Mouse (Mus musculus): ENCODE data around the gene Ddx59. TPM values are rescaled to one million over a fixed set of nuclear protein-coding genes. Genes with fewer than 3 reads are reported as not detected.

The Ddx59 gene
- polyA plus RNA-seq, 1 experiment from 2014 or later, result 17.0 TPM

GRCm38 (mm10) chr1:136457403-136457802 lies 42.3 kb downstream of the Ddx59 start:
- DNase-seq (ENCODE audit: low spot score) (no peak), ATAC-seq (no peak)
- 65% methylated on average over 4 of the region's 4 CpGs for WGBS
- H3K36me3 ChIP-seq (ENCODE audit: control insufficient read depth, insufficient read depth, low read length), result no peaks in the 10 kb centered on the region
- H3K9me3 ChIP-seq (replicated peaks; ENCODE audit: control insufficient read depth, low read length), result no peaks in the 10 kb centered on the region
- H3K4me2 ChIP-seq (ENCODE audit: low read length), result no peak overlapping the region
- no peaks in the 10 kb centered on the region for H3K4me1 ChIP-seq (ENCODE audit: control insufficient read depth, insufficient read depth, low read length)
- H3K27me3 ChIP-seq (replicated peaks; ENCODE audit: control insufficient read depth, insufficient read depth, low read length), result no peaks in the 10 kb centered on the region
- no peak overlapping the region for H3K9ac ChIP-seq (ENCODE audit: low read length)
- no peak overlapping the region for H3K27ac ChIP-seq (ENCODE audit: low read depth, low read length)
- no peak overlapping the region for H3K4me3 ChIP-seq (ENCODE audit: low read depth, low read length)

GRCm38 (mm10) chr1:136458691-136459245 lies 43.7 kb downstream of the Ddx59 start:
- DNase-seq (ENCODE audit: low spot score), result peak; percentile 86
- Histone ChIP-seq H3K27ac (ENCODE audit: low read depth, low read length) (no peak overlapping the region), H3K27me3 (replicated peaks; ENCODE audit: control insufficient read depth, insufficient read depth, low read length) (no peaks in the 10 kb centered on the region), H3K9ac (ENCODE audit: low read length) (no peak overlapping the region), H3K4me3 (ENCODE audit: low read depth, low read length) (no peak overlapping the region), H3K9me3 (replicated peaks; ENCODE audit: control insufficient read depth, low read length) (no peaks in the 10 kb centered on the region), H3K36me3 (ENCODE audit: control insufficient read depth, insufficient read depth, low read length) (no peaks in the 10 kb centered on the region), H3K4me1 (ENCODE audit: control insufficient read depth, insufficient read depth, low read length) (no peaks in the 10 kb centered on the region), H3K4me2 (ENCODE audit: low read length) (no peak overlapping the region)
- peak; percentile 34 for ATAC-seq
- WGBS, result 18% methylated on average over 9 of the region's 9 CpGs

- no peak overlapping the region for H3K27ac ChIP-seq (ENCODE audit: low read depth, low read length)
- H3K4me1 ChIP-seq (ENCODE audit: control insufficient read depth, insufficient read depth, low read length), result peaks cover 7% of the 10 kb centered on the region
- DNase-seq (ENCODE audit: low spot score), result no peak
- no peak overlapping the region for H3K4me3 ChIP-seq (ENCODE audit: low read depth, low read length)
- no peak overlapping the region for H3K9ac ChIP-seq (ENCODE audit: low read length)
- ATAC-seq, result no peak
- H3K36me3 ChIP-seq (ENCODE audit: control insufficient read depth, insufficient read depth, low read length), result no peaks in the 10 kb centered on the region
- H3K4me2 ChIP-seq (ENCODE audit: low read length), result no peak overlapping the region
- no peaks in the 10 kb centered on the region for H3K9me3 ChIP-seq (replicated peaks; ENCODE audit: control insufficient read depth, low read length)
- H3K27me3 ChIP-seq (replicated peaks; ENCODE audit: control insufficient read depth, insufficient read depth, low read length), result no peaks in the 10 kb centered on the region
- WGBS, result 58% methylated on average over 10 of the region's 10 CpGs
Observed at GRCm38 (mm10) chr1:136462443-136462842, 47.4 kb downstream of the Ddx59 start.

GRCm38 (mm10) chr1:136465168-136465567 lies 50.1 kb downstream of the Ddx59 start:
- H3K36me3 ChIP-seq (ENCODE audit: control insufficient read depth, insufficient read depth, low read length), result 0 out of 2 replicates have a peak, but pooled peaks cover 10% of the 10 kb centered on the region
- H3K4me2 ChIP-seq (ENCODE audit: low read length), result no peak overlapping the region
- no peak for DNase-seq (ENCODE audit: low spot score)
- no peaks in the 10 kb centered on the region for H3K27me3 ChIP-seq (replicated peaks; ENCODE audit: control insufficient read depth, insufficient read depth, low read length)
- no peak overlapping the region for H3K9ac ChIP-seq (ENCODE audit: low read length)
- no peak overlapping the region for H3K27ac ChIP-seq (ENCODE audit: low read depth, low read length)
- no peak overlapping the region for H3K4me3 ChIP-seq (ENCODE audit: low read depth, low read length)
- peaks cover 7% of the 10 kb centered on the region for H3K4me1 ChIP-seq (ENCODE audit: control insufficient read depth, insufficient read depth, low read length)
- ATAC-seq, result no peak
- H3K9me3 ChIP-seq (replicated peaks; ENCODE audit: control insufficient read depth, low read length), result no peaks in the 10 kb centered on the region

GRCm38 (mm10) chr1:136466143-136466811 lies 51.2 kb downstream of the Ddx59 start, which contains the start of gene Kif14:
Gene Kif14 (plus strand): TSS chr1:136466343.
- Histone ChIP-seq H3K4me1 (ENCODE audit: control insufficient read depth, insufficient read depth, low read length) (peaks cover 7% of the 10 kb centered on the region), H3K9ac (ENCODE audit: low read length) (peak within 1 kb of the TSS; percentile 61), H3K9me3 (replicated peaks; ENCODE audit: control insufficient read depth, low read length) (no peaks in the 10 kb centered on the region), H3K4me2 (ENCODE audit: low read length) (peak within 1 kb of the TSS; percentile 84), H3K27me3 (replicated peaks; ENCODE audit: control insufficient read depth, insufficient read depth, low read length) (no peaks in the 10 kb centered on the region), H3K4me3 (ENCODE audit: low read depth, low read length) (peak within 1 kb of the TSS; percentile 50), H3K27ac (ENCODE audit: low read depth, low read length) (no peak within 1 kb of the TSS), H3K36me3 (ENCODE audit: control insufficient read depth, insufficient read depth, low read length) (0 out of 2 replicates have a peak, but pooled peaks cover 10% of the 10 kb centered on the region)
- DNase-seq (ENCODE audit: low spot score) (peak; percentile 98), ATAC-seq (peak; percentile 99)
- 1% methylated on average over 52 of the region's 52 CpGs for whole genome bisulfite sequencing

GRCm38 (mm10) chr1:136469408-136469807 lies 54.3 kb downstream of the Ddx59 start:
- no peak overlapping the region for H3K4me3 ChIP-seq (ENCODE audit: low read depth, low read length)
- no peak overlapping the region for H3K9ac ChIP-seq (ENCODE audit: low read length)
- WGBS, result 90% methylated on average over 4 of the region's 4 CpGs
- H3K27me3 ChIP-seq (replicated peaks; ENCODE audit: control insufficient read depth, insufficient read depth, low read length), result no peaks in the 10 kb centered on the region
- no peak overlapping the region for H3K27ac ChIP-seq (ENCODE audit: low read depth, low read length)
- ATAC-seq (no peak), DNase-seq (ENCODE audit: low spot score) (no peak)
- H3K9me3 ChIP-seq (replicated peaks; ENCODE audit: control insufficient read depth, low read length), result no peaks in the 10 kb centered on the region
- no peak overlapping the region for H3K4me2 ChIP-seq (ENCODE audit: low read length)
- peaks cover 24% of the 10 kb centered on the region for H3K36me3 ChIP-seq (ENCODE audit: control insufficient read depth, insufficient read depth, low read length)
- H3K4me1 ChIP-seq (ENCODE audit: control insufficient read depth, insufficient read depth, low read length), result peaks cover 7% of the 10 kb centered on the region

- ATAC-seq, result no peak
Observed at GRCm38 (mm10) chr1:136470471-136470870, 55.4 kb downstream of the Ddx59 start.

More at GRCm38 (mm10) chr1:136470471-136470870, 55.4 kb downstream of the Ddx59 start:
- peak overlapping the region; percentile 16; the same call in 1 of the 2 replicates for H3K4me2 ChIP-seq (ENCODE audit: low read length)
- H3K9ac ChIP-seq (ENCODE audit: low read length), result no peak overlapping the region
- peaks cover 7% of the 10 kb centered on the region for H3K4me1 ChIP-seq (ENCODE audit: control insufficient read depth, insufficient read depth, low read length)
- H3K27me3 ChIP-seq (replicated peaks; ENCODE audit: control insufficient read depth, insufficient read depth, low read length), result no peaks in the 10 kb centered on the region
- no peaks in the 10 kb centered on the region for H3K9me3 ChIP-seq (replicated peaks; ENCODE audit: control insufficient read depth, low read length)
- peak; percentile 47 for DNase-seq (ENCODE audit: low spot score)
- H3K36me3 ChIP-seq (ENCODE audit: control insufficient read depth, insufficient read depth, low read length), result peaks cover 24% of the 10 kb centered on the region
- WGBS, result 25% methylated on average over 6 of the region's 6 CpGs
- no peak overlapping the region for H3K27ac ChIP-seq (ENCODE audit: low read depth, low read length)
- no peak overlapping the region for H3K4me3 ChIP-seq (ENCODE audit: low read depth, low read length)
